Mouse (Mus musculus) kidney, adult 2 months (tissue): ENCODE data around the gene Dlgap1. TPM values are rescaled to one million over a fixed set of nuclear protein-coding genes. Genes with fewer than 3 reads are reported as not detected.

Source experiments
- DNase-seq: peaks from one replicate; pipeline ENCODE4 v3.0.0; 2021
- H3K27ac ChIP-seq: fragments of 200-500 bp; 2 replicates; pipeline ENCODE4 v1.5.1; 2012; ENCODE audit warnings: low read depth, low read length, control low read depth, inconsistent platforms; ENCODE audit not compliant: insufficient read depth
- H3K27me3 ChIP-seq: fragments of 200-500 bp; replicated peaks from 2 replicates; pipeline ENCODE4 v1.6.1; 2012; ENCODE audit warnings: mild to moderate bottlenecking, moderate library complexity, low read length, inconsistent platforms; ENCODE audit not compliant: control insufficient read depth, insufficient read depth
- H3K36me3 ChIP-seq: fragments of 200-500 bp; 2 replicates; pipeline ENCODE4 v1.6.1; 2012; ENCODE audit warnings: mild to moderate bottlenecking, moderate library complexity, low read length, inconsistent platforms; ENCODE audit not compliant: control insufficient read depth, insufficient read depth
- H3K4me1 ChIP-seq: fragments of 200-500 bp; 2 replicates; pipeline ENCODE4 v1.6.1; 2011; ENCODE audit warnings: low read length; ENCODE audit not compliant: control insufficient read depth, insufficient read depth
- H3K4me3 ChIP-seq: fragments of 200-500 bp; 2 replicates; pipeline ENCODE4 v1.5.1; 2011; ENCODE audit warnings: mild to moderate bottlenecking, low read depth, low read length, control low read depth; ENCODE audit not compliant: insufficient read depth
- CTCF ChIP-seq: fragments of 200-500 bp; conservative IDR thresholded peaks from 2 replicates; pipeline ENCODE4 v1.5.1; 2011; ENCODE audit warnings: low read depth, mild to moderate bottlenecking, control low read depth, low read length, moderate library complexity, mixed read lengths; ENCODE audit not compliant: insufficient read depth, insufficient read length
- POLR2A ChIP-seq: fragments of 200-500 bp; IDR thresholded peaks from one replicate; pipeline ENCODE4 v1.6.1; 2011; ENCODE audit warnings: low read depth, low read length, control low read depth
- WGBS: fragments of 180-500 bp; shearing (Covaris S2); methylation state at CpG from one replicate; pipeline ENCODE4 v1.1.7; 2018; 5-methylcytosine and 5-hydroxymethylcytosine counted together
- polyA plus RNA-seq: library from polyadenylated mRNA; depleted of rRNA; stranded (reverse); fragments of >200 nt; gene quantifications from 2 replicates; pipeline ENCODE4 v1.2.3, GENCODE M21; 2012

Gene Dlgap1
- polyA plus RNA-seq, 1 experiment = 0.55 TPM

DNA sequence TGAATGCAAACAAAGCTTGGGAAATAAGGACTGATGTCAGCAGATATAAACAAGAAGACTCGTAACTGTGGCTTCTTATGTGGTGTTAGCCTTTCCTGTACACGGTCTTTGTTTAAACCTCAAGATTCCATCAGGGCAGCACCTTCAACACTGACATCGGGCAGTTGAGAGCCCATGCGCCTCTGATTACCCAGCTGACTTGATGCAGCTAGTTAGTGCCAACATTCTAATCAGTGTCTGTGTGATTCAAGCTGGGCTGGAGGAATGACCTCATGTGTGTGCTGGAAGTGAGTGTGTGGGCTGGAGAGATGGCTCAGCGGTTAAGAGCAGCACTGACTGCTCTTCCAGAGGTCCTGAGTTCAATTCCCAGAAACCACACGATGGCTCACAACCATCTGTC lies 770.5 kb downstream of the Dlgap1 start:
- DNase-seq = no peak
- TF ChIP-seq CTCF = no peak
- TF ChIP-seq POLR2A = no peak
- H3K4me3 ChIP-seq = no peak overlapping the region
- no peaks in the 10 kb centered on the region for H3K36me3 ChIP-seq
- no peak overlapping the region for H3K27ac ChIP-seq
- H3K27me3 ChIP-seq = no peaks in the 10 kb centered on the region
- WGBS = 89% methylated on average over 6 of the region's 6 CpGs
- H3K4me1 ChIP-seq = peaks cover 6% of the 10 kb centered on the region; the same call in 1 of the 2 replicates

GRCm38 (mm10) chr17:70741696-70742095 lies 772.8 kb downstream of the Dlgap1 start:
- TF ChIP-seq POLR2A (no peak), CTCF (no peak)
- WGBS = 74% methylated on average over 1 of the region's 1 CpGs

DNA sequence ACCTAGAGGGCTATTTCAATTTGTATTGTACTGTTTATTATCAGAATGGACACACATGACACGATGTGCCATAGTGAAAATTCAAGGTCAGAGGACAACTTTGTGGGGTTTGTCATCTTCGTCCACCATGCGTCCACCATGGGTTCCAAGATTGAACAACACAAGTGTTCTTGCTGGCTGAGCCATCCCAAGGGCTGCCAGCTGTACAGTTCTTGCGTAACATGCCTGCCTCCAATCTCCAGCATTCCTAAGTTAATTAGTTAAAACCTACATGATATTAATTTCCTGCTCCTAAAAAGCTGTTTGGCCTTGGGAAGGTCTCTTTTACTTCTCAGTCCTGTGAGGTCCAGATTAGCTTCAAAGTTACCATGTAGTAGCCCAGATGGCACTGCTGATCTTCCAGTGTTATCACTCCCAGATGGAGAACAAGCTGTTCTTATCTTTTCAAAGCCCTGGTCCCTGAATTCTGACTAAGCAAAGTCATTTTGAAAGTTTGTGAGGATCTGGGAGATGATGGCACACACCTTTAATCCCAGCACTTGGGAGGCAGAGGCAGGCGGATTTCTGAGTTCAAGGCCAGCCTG lies 775.8 kb downstream of the Dlgap1 start:
- DNase-seq = no peak
- TF ChIP-seq CTCF (no peak), POLR2A (no peak)
- H3K4me3 ChIP-seq = no peak overlapping the region
- peaks cover 11% of the 10 kb centered on the region for H3K4me1 ChIP-seq
- no peak overlapping the region for H3K27ac ChIP-seq
- H3K36me3 ChIP-seq = no peaks in the 10 kb centered on the region
- WGBS = 91% methylated on average over 5 of the region's 5 CpGs
- no peaks in the 10 kb centered on the region for H3K27me3 ChIP-seq

More at GRCm38 (mm10) chr17:70741696-70742095, 772.8 kb downstream of the Dlgap1 start:
- Histone ChIP-seq H3K4me3 (no peak overlapping the region), H3K27me3 (no peaks in the 10 kb centered on the region), H3K36me3 (no peaks in the 10 kb centered on the region), H3K27ac (no peak overlapping the region), H3K4me1 (peaks cover 9% of the 10 kb centered on the region)
- DNase-seq = no peak

GRCm38 (mm10) chr17:70745385-70745784 lies 776.5 kb downstream of the Dlgap1 start:
- no peaks in the 10 kb centered on the region for H3K27me3 ChIP-seq
- peaks cover 11% of the 10 kb centered on the region for H3K4me1 ChIP-seq
- no peak overlapping the region for H3K4me3 ChIP-seq
- H3K27ac ChIP-seq = no peak overlapping the region
- DNase-seq = no peak
- TF ChIP-seq CTCF (no peak), POLR2A (no peak)
- 79% methylated on average over 6 of the region's 6 CpGs for WGBS
- no peaks in the 10 kb centered on the region for H3K36me3 ChIP-seq

DNA sequence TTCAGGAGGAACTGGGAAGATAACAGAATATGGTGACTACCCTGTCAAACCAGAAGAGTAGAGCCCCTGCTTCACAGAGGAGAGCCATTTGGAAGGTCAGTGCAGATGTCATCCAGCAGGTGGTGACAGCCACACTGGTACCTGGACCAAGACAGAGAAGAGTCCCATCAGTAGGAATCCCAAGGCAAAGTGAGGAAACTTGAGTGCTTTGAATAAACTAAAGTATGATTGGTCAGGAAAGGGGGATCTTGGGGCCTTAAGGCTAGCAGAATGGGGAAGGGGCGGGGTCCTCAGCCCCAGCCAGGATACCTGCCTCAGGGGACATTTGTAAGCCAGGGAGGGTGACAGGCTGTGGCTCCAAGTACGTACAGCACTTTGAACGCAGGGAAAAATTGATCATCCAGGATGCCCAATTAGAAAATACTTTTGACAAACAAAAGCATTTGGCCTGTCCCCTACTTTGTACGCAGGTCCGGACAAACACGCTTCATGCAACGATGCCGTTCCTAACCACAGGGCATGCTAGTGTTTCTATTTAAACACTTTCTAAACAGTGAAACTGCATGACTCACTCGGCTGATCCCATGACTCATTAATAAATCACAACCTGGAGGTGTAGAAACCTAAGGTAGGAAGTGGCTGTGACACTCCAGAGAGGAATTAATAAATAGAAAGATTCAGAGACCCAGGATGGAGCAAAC lies 777.7 kb downstream of the Dlgap1 start:
- TF ChIP-seq POLR2A (no peak), CTCF (no peak; the same call in 1 of the 2 replicates)
- Histone ChIP-seq H3K27me3 (no peaks in the 10 kb centered on the region), H3K36me3 (no peaks in the 10 kb centered on the region), H3K4me3 (no peak overlapping the region), H3K4me1 (peaks cover 11% of the 10 kb centered on the region), H3K27ac (peak overlapping the region; percentile 56; the same call in 1 of the 2 replicates)
- 28% methylated on average over 9 of the region's 9 CpGs for WGBS
- peak; percentile 73 for DNase-seq

GRCm38 (mm10) chr17:70747731-70748475 lies 779.0 kb downstream of the Dlgap1 start:
- Histone ChIP-seq H3K36me3 (no peaks in the 10 kb centered on the region), H3K27ac (peak overlapping the region; percentile 57), H3K27me3 (no peaks in the 10 kb centered on the region), H3K4me1 (peaks cover 15% of the 10 kb centered on the region), H3K4me3 (0 out of 2 replicates have a peak overlapping the region, but pooled peaks have one; percentile 14)
- peak; percentile 42 for DNase-seq
- 18% methylated on average over 23 of the region's 23 CpGs for WGBS
- TF ChIP-seq POLR2A (no peak), CTCF (no peak)

GRCm38 (mm10) chr17:70748476-70748830 lies 779.6 kb downstream of the Dlgap1 start:
- Histone ChIP-seq H3K4me1 (peaks cover 15% of the 10 kb centered on the region), H3K4me3 (no peak overlapping the region), H3K27ac (peak overlapping the region; percentile 57), H3K36me3 (no peaks in the 10 kb centered on the region), H3K27me3 (no peaks in the 10 kb centered on the region)
- TF ChIP-seq CTCF = no peak
- TF ChIP-seq POLR2A = no peak
- DNase-seq = no peak
- 45% methylated on average over 10 of the region's 10 CpGs for WGBS
